Mouse (Mus musculus): ENCODE results near the gene B3galt5.
"Not testable (repeated sequence)": the region's sequence is repeated elsewhere in the genome, so short reads cannot be mapped to it uniquely, and the experiment has no call there.

Gene B3galt5

GRCm38 (mm10) chr16:96258429-96258828 is 22.8 kb downstream of the B3galt5 start:
- no peak for DNase-seq (ENCODE audit: low read depth, low spot score)

- DNase-seq (ENCODE audit: low read depth, low spot score) = no peak
These were observed 36.1 kb downstream of the B3galt5 start for GRCm38 (mm10) chr16:96271736-96272135.

DNA sequence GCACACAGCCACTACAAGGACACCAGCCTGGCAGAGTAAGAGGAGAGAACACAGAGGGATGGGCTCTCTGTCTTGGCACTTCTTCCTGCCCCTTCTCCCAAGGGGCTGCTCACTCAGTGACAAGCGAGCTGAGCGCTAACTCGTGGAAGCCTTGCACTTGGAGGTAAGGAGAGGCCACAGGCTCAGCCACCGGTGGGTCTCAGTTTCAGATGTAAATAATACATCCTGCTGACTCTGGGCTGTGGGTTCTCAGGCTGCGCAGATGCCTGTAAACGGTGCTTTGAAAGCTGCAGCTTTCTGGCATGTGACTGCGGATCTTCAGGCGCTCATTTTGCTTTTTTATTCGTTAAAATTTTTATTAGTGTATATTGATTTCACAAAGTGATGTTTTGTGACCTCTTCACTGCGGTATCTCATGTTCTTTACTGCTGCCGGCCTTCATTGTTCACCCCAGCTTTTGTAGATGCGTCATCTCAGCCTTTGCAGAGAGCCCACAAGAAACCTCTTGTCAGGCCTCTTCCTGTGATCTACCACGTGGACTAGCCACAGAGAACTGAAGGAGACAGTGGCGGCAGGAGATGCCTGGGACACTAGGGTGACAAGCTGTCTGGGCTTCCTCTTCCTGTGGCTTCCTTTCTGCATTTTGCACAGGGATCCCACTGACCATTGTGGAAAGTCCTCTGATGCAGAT is 37.5 kb downstream of the B3galt5 start:
- DNase-seq (ENCODE audit: low read depth, low spot score) = no peak

GRCm38 (mm10) chr16:96276596-96276995 is 41.0 kb downstream of the B3galt5 start:
- no peak for DNase-seq (ENCODE audit: low read depth, low spot score)

DNA sequence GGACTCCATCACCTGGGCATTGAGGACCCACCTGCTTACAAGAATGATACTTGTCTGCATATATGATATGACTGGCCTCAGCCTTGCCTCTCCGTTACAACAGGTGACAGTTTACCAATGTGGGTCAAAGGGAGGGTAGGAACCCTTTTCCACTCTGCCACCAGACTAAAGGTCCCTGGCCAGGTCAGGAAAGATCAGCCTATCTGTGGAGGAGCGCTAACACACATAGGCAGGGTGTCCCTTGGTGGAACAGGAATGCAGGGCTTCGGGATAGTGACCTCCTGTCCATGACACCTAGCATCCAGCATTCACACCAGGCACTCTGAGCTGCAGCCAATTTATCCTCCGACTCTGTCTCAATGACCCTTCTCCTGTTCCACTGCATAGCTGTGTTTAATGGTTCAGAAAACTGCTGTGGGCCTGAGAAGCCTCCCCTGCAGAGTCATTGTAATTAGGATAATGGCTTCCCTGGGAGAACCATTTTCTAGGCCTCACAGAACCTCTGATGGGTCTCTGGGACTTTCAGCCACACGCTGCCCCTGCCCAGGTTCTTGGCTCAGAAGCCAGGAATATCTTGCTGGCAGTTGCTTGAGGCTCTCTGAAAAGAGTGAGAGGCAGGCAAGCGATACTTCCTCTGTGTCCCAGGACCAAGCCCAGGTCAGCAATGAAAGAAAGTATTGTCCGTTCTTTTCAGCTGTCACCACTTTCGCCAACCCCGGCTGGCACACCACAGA is 43.1 kb downstream of the B3galt5 start:
- no peak for DNase-seq (ENCODE audit: low read depth, low spot score)

GRCm38 (mm10) chr16:96280719-96281605 is 45.4 kb downstream of the B3galt5 start:
- DNase-seq (ENCODE audit: low read depth, low spot score) = no peak

DNA sequence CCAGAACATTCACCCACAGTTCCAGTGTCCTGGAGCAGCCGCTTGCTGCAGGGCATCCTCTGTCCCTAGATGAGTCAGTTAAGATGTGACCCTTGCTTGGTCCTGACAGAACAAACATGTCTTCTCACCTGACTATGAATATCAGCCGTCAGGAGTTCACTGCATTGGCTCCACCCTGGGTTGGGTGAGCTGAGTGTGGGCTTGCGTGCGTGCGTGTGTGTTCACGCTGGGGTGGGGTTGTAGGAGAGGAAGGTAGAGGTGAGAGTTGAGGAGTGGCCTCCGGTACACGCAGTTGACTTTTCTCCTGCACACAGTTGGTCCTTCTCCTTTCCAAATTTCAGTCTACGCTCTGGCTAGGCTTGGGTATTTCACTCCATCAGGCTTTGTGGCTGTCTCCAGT is 47.0 kb downstream of the B3galt5 start:
- DNase-seq (ENCODE audit: low read depth, low spot score) = no peak

GRCm38 (mm10) chr16:96291885-96292284 is 56.3 kb downstream of the B3galt5 start:
- no peak for DNase-seq (ENCODE audit: low read depth, low spot score)

GRCm38 (mm10) chr16:96292530-96293173 is 57.1 kb downstream of the B3galt5 start:
- no peak for DNase-seq (ENCODE audit: low read depth, low spot score)

GRCm38 (mm10) chr16:96298075-96298474 is 62.5 kb downstream of the B3galt5 start:
- DNase-seq (ENCODE audit: low read depth, low spot score) = no peak

DNA sequence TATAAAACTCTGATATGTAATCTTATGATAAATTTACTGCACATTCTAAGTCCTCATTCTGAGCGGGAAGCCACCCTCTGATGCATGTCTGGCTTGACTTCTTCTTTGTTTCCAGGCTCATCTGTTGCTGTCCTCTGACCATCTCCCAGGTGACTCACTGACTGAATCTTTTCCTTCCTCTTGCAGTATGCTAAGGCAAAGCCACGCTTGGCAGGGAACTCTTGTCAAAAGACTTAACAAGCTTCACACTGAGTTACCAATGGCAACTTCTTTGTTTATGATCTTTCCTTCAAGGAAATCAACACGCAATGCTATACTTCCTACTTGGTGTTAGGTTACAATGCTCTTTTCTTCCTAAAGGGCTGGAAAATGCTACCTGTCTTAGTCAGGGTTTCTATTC is 63.0 kb downstream of the B3galt5 start:
- no peak for DNase-seq (ENCODE audit: low read depth, low spot score)

GRCm38 (mm10) chr16:96303356-96303755 is 67.8 kb downstream of the B3galt5 start:
- DNase-seq (ENCODE audit: low read depth, low spot score) = no peak

GRCm38 (mm10) chr16:96304438-96304837 is 68.8 kb downstream of the B3galt5 start:
- no peak for DNase-seq (ENCODE audit: low read depth, low spot score)

- DNase-seq (ENCODE audit: low read depth, low spot score) = no peak
These were observed 71.3 kb downstream of the B3galt5 start for GRCm38 (mm10) chr16:96306905-96307304.

GRCm38 (mm10) chr16:96317803-96318202 is 82.2 kb downstream of the B3galt5 start:
- no peak for DNase-seq (ENCODE audit: low read depth, low spot score)

DNA sequence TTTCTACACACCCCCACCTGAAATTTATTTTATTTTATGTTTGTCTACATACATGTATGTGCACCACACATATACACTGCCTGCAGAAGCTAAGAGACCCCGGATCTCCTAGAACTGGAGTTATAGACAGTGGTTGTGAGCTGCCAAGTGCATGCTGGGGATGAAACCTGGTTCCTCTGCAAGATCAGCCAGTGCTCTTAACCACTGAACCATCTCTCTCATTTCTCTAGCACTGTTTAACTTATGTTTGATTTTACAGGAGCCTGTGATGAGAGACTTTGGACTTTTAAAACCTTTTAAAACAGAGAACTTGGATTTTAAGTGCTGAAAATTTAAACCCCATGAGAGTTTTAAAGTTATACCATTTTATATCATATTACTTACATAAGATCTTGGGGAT is 87.1 kb downstream of the B3galt5 start:
- DNase-seq (ENCODE audit: low read depth, low spot score) = no peak

GRCm38 (mm10) chr16:96323166-96323565 is 87.6 kb downstream of the B3galt5 start:
- DNase-seq (ENCODE audit: low read depth, low spot score) = no peak

- DNase-seq (ENCODE audit: low read depth, low spot score) = no peak
These were observed 90.8 kb downstream of the B3galt5 start for GRCm38 (mm10) chr16:96326110-96326999.

DNA sequence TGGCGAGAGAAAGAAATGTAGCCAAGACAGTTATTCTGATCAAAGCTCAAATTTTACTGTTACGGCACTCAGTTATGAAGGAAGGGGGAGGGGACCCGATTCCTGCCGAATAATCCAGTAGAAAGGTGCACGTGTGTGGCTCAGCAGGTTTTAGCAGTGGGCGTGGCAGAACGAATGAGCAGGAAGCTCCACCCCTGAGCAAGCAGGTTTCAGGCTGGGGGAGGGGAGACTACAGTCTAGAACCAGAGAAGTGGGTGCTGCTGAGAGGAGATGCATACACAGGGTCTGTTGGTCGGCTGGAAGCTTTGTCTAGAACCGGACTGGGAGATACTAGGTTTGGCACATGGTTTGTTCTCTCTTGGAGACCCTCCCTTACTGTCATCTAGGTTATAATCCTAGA is 91.7 kb downstream of the B3galt5 start:
- not testable (repeated sequence) for DNase-seq (ENCODE audit: low read depth, low spot score)

GRCm38 (mm10) chr16:96339570-96339969 is 104.0 kb downstream of the B3galt5 start:
- no peak for DNase-seq (ENCODE audit: low read depth, low spot score)

DNA sequence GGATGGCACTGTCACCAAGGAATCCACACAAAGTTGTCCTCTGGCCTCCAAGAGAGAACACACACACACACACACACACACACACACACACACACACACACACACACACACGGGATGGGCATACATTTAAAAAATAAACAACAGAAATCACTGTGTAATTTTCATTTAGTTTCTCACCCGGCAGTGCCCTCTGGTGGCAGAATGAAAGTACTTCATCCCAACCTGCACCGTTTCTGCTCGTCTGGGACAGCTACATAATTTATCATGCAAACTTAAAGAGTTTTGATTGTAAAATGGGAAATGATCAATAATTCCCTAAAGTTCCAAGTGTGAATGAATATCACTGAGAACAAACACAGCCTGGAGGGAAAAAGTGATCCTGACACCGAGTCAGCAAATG is 105.7 kb downstream of the B3galt5 start:
- DNase-seq (ENCODE audit: low read depth, low spot score) = no peak
